Mouse (Mus musculus): ENCODE data around the gene Cytip.

DNA sequence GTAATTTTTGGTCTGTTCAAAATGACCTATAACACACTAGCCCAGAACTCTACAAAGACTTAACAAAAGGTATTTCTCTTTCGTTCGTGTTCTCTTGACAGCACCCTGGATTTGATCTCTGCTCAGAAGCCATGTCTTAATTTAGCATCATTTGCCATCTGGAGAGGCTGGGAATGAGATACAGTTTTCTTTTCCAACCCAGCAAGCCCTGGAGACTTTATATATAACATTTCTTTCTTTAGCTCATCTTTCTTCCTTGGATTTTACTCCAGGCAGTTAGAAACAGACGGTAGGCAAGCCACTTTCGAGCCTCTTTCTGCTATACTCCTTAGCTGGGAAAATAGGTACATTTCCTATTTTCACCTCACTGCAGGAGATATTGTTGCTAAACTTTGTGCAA, 45.3 kb upstream of the Cytip start:
- TF ChIP-seq CTCF (IDR thresholded peaks at IDR 0.05; ENCODE audit: extremely low read depth, insufficient read length, insufficient replicate concordance, low read depth, low read length) (no peak), POLR2A (IDR thresholded peaks at IDR 0.05; ENCODE audit: low read depth, low read length) (no peak)
